Mouse (Mus musculus): ENCODE results near the gene Mast3. TPM values are rescaled to one million over a fixed set of nuclear protein-coding genes. Genes with fewer than 3 reads are reported as not detected.

Gene Mast3
- polyA plus RNA-seq, 1 experiment from 2014 or later: 4.4 TPM

DNA sequence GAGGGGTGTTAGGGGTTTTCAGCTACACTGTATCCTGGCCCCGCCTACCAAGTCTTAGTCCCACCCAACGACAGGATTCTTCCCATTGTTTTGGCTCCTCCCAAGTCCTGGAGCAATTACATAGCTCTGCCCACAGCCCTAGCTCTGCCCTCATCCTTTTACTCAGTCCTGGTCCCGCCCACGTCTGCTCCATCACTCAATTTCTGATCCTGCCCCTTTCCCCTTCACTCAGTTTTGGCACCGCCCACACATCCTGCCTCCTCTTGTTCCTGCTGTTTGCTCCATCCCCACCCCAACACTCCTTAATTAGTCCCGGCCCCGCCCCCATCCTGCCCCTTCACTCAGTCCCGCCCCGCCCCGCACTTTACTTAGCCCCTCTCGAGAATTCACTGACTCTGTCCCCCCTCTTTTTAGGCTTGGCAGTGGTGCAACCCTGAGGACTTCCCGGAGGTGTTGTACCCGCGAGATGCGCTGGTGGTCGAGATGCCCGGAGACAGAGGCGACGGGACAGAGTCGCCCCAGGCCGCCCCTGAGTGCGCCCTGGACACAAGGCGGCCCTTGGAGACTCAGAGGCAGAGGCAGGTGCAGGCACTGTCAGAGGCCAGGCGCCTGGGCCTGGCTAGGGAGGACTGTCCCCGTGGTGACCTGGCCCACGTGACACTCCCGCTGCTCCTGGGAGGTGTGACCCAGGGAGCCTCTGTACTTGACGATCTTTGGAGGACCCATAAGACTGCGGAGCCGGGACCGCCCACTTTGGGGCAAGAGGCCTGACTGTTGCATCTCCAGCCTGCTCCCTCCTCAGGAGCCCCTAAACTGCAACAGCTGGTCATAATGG is 15.5 kb upstream of the Mast3 start:
- no peak for TF ChIP-seq CTCF (IDR thresholded peaks at IDR 0.05; ENCODE audit: low read depth)
- peak overlapping the region; percentile 12; the same call in 1 of the 2 replicates for H3K4me3 ChIP-seq (ENCODE audit: low read depth, low read length)
- H3K4me2 ChIP-seq (replicated peaks; ENCODE audit: low read depth): peak overlapping the region; percentile 52
- H3K36me3 ChIP-seq (ENCODE audit: control insufficient read depth, insufficient read depth): no peaks in the 10 kb centered on the region
- 0 out of 2 replicates have a peak, but pooled peaks cover 3% of the 10 kb centered on the region for H3K9me3 ChIP-seq (ENCODE audit: control insufficient read depth)
- peak overlapping the region; percentile 46; the same call in 1 of the 2 replicates for H3K27ac ChIP-seq (ENCODE audit: low read depth, low read length)
- 0 out of 2 replicates have a peak, but pooled peaks cover 2% of the 10 kb centered on the region for H3K27me3 ChIP-seq (replicated peaks; ENCODE audit: control insufficient read depth, insufficient read depth, low read length)
- peaks cover 5% of the 10 kb centered on the region; the same call in 1 of the 2 replicates for H3K4me1 ChIP-seq (replicated peaks; ENCODE audit: control insufficient read depth, insufficient read depth, low read length)
- no peak overlapping the region for H3K9ac ChIP-seq (ENCODE audit: low read depth, low read length)
- WGBS: 5% methylated on average over 31 of the region's 31 CpGs
- ATAC-seq: peak; percentile 73

DNA sequence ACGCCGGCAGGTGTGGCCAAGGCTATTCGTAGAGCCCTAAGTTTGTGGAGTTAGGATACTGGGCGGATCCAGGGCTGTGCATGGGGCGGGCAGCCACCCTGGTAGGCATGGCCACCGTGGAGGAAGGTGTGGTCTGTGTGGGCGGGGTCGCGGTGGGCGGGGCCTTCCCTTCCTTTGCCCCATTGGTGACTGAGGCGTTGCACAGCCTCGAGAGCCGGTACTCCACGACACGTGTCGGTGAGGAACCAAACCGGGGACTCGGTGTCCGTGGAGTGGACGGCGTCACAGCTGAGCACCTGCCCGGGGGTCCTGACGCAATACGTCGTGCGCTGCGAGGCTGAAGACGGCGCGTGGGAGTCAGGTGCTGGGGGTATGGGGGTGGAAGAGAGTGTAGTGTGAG is 11.8 kb upstream of the Mast3 start:
- peak; percentile 66 for ATAC-seq
- Histone ChIP-seq H3K27ac (ENCODE audit: low read depth, low read length) (no peak overlapping the region), H3K4me1 (replicated peaks; ENCODE audit: control insufficient read depth, insufficient read depth, low read length) (peaks cover 5% of the 10 kb centered on the region; the same call in 1 of the 2 replicates), H3K9ac (ENCODE audit: low read depth, low read length) (no peak overlapping the region), H3K9me3 (ENCODE audit: control insufficient read depth) (0 out of 2 replicates have a peak, but pooled peaks cover 3% of the 10 kb centered on the region), H3K4me2 (replicated peaks; ENCODE audit: low read depth) (peak overlapping the region; percentile 44), H3K4me3 (ENCODE audit: low read depth, low read length) (no peak overlapping the region), H3K36me3 (ENCODE audit: control insufficient read depth, insufficient read depth) (no peaks in the 10 kb centered on the region), H3K27me3 (replicated peaks; ENCODE audit: control insufficient read depth, insufficient read depth, low read length) (peaks cover 2% of the 10 kb centered on the region; the same call in 1 of the 2 replicates)
- WGBS: 4% methylated on average over 30 of the region's 30 CpGs
- TF ChIP-seq CTCF (IDR thresholded peaks at IDR 0.05; ENCODE audit: low read depth): no peak

DNA sequence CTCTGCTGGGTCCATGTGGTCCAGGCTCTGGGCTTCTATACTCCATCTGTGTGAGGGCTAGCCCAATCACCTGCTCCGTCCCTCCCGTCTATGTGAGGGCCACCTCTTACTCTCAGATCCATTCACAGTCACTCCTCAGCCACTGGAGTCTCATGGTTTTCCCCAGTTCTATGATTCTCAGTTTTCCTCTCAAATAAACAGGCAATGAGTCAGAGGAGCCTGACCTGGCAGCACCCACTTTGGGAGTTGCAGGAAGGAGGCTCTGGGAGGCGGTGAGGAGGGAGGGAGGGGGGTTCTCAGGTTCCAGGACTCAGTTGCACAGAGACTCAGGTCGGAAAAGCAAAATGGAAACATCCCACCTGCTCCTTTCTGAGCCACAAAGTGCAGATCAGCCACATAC is 8.0 kb upstream of the Mast3 start:
- no peak overlapping the region for H3K9ac ChIP-seq (ENCODE audit: low read depth, low read length)
- no peak overlapping the region for H3K4me2 ChIP-seq (replicated peaks; ENCODE audit: low read depth)
- no peaks in the 10 kb centered on the region; the same call in 1 of the 2 replicates for H3K27me3 ChIP-seq (replicated peaks; ENCODE audit: control insufficient read depth, insufficient read depth, low read length)
- H3K9me3 ChIP-seq (ENCODE audit: control insufficient read depth): no peaks in the 10 kb centered on the region
- no peak overlapping the region for H3K27ac ChIP-seq (ENCODE audit: low read depth, low read length)
- no peak for TF ChIP-seq CTCF (IDR thresholded peaks at IDR 0.05; ENCODE audit: low read depth)
- ATAC-seq: no peak
- no peaks in the 10 kb centered on the region for H3K36me3 ChIP-seq (ENCODE audit: control insufficient read depth, insufficient read depth)
- no peak overlapping the region for H3K4me3 ChIP-seq (ENCODE audit: low read depth, low read length)
- peaks cover 5% of the 10 kb centered on the region; the same call in 1 of the 2 replicates for H3K4me1 ChIP-seq (replicated peaks; ENCODE audit: control insufficient read depth, insufficient read depth, low read length)
- WGBS: 58% methylated on average over 4 of the region's 4 CpGs

DNA sequence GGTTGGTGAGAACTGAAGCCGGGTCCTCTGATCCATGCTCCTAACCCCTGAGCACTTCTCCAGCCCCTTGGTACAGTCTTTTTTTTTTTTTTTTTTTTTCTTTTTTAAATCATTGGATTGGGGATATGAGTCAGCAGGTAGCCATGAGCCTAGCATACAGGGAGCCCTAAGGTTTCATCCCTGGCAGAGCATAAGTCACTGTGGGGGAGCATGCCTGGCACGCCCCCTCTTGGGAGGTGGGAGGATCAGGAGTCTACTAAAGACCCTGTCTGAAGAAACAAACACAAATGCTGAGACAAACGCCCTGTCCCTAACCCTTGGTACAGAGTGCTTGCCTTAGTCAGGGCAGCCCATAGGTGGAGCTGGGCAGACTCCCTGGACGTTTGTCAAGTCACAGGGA is 7.2 kb upstream of the Mast3 start:
- no peak overlapping the region for H3K4me3 ChIP-seq (ENCODE audit: low read depth, low read length)
- no peak overlapping the region for H3K27ac ChIP-seq (ENCODE audit: low read depth, low read length)
- H3K4me2 ChIP-seq (replicated peaks; ENCODE audit: low read depth): no peak overlapping the region
- no peaks in the 10 kb centered on the region for H3K9me3 ChIP-seq (ENCODE audit: control insufficient read depth)
- TF ChIP-seq CTCF (IDR thresholded peaks at IDR 0.05; ENCODE audit: low read depth): no peak
- H3K27me3 ChIP-seq (replicated peaks; ENCODE audit: control insufficient read depth, insufficient read depth, low read length): no peaks in the 10 kb centered on the region; the same call in 1 of the 2 replicates
- WGBS: 62% methylated on average over 4 of the region's 4 CpGs
- no peak for ATAC-seq
- H3K4me1 ChIP-seq (replicated peaks; ENCODE audit: control insufficient read depth, insufficient read depth, low read length): peaks cover 4% of the 10 kb centered on the region; the same call in 1 of the 2 replicates
- H3K36me3 ChIP-seq (ENCODE audit: control insufficient read depth, insufficient read depth): no peaks in the 10 kb centered on the region
- H3K9ac ChIP-seq (ENCODE audit: low read depth, low read length): no peak overlapping the region

- no peaks in the 10 kb centered on the region for H3K9me3 ChIP-seq (ENCODE audit: control insufficient read depth)
- no peak overlapping the region for H3K4me3 ChIP-seq (ENCODE audit: low read depth, low read length)
- WGBS: 68% methylated on average over 20 of the region's 20 CpGs
- H3K4me1 ChIP-seq (replicated peaks; ENCODE audit: control insufficient read depth, insufficient read depth, low read length): no peaks in the 10 kb centered on the region
- H3K27ac ChIP-seq (ENCODE audit: low read depth, low read length): no peak overlapping the region
- no peak overlapping the region for H3K4me2 ChIP-seq (replicated peaks; ENCODE audit: low read depth)
- ATAC-seq: no peak
- no peak overlapping the region for H3K9ac ChIP-seq (ENCODE audit: low read depth, low read length)
- no peak for TF ChIP-seq CTCF (IDR thresholded peaks at IDR 0.05; ENCODE audit: low read depth)
- H3K36me3 ChIP-seq (ENCODE audit: control insufficient read depth, insufficient read depth): no peaks in the 10 kb centered on the region
- H3K27me3 ChIP-seq (replicated peaks; ENCODE audit: control insufficient read depth, insufficient read depth, low read length): no peaks in the 10 kb centered on the region; the same call in 1 of the 2 replicates
Observed at GRCm38 (mm10) chr8:70810962-70811680, 6.3 kb upstream of the Mast3 start.
